Mouse (Mus musculus) Muller cell, postnatal 12 days (primary cell): ENCODE results near the gene Atp2c1.

Source experiments
- DNase-seq: peaks from one replicate; pipeline ENCODE4 v3.0.0-alpha.2; 2015; ENCODE audit errors: inconsistent ontology term

Gene Atp2c1

DNA sequence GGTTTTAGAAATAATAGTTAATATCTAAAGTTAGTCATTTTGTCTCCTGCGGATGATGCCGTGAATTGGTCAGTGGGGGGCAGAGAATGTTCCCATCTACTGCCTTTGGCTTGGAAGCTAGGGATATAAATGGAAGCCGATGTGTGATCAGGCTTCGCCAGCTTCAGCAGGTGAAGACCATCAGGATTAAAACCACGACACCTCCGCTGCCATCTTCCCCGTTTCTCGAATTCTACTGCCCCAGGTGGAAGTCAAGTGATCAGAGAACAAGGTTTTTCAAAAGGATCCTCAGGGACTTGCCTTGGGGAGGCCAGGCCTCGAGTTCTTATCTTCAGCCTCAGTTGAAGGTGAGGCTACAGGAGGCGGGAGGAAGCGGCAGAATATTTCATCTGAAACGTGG is at the start of gene Atp2c1:
Atp2c1 (minus strand) TSS at position 101 of the 400 bp plus-strand sequence.
- DNase-seq: no peak

- DNase-seq: no peak
Measured at GRCm38 (mm10) chr9:105557452-105557851, 30.3 kb upstream of the Atp2c1 start.

DNA sequence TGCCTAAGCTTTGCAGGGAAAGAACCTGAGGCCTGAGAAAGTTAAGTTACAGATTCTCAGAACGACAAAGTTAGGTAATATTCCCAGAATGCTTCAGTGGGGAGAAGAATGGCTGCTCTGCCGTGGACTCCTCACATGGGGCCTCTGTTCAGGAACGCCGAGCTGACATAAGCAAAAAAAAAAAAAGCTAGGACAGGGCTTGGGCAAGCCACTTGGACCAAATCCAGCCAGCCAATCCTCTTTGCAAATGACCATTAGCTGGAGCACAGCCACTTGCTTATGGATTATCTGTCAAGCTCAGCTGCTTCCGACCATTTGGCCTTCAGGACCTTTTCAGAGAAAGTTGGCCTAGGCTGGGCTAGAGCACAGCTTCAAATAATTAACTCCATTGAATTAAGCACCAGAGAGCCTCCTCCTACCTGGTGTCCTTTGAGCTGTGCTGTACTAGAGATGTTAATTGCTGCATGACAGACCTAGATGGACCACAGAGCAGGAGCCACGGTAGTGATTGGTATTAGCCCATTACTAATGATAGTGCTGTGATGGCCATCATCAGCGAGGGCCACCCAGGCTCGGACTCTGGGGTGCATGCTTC is 29.1 kb upstream of the Atp2c1 start:
- DNase-seq: no peak

DNA sequence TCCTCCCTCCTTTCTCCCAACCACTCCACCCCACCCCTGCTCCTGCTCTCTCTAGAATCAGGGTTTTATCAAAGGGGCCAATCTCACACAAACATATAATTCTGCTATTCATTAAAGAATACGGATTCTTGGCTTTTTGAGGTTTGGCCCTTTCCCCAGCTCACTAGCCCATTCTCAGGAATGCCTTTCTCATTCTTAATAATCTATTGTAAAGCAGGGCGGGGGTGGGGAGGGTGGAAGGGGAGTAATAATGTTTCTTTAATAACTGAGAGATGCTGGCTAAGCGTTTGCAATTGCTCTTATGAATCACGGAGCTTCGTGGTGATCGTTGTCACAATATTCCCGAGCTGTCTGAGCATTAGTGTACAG is 27.3 kb upstream of the Atp2c1 start:
- peak; percentile 71 for DNase-seq

DNA sequence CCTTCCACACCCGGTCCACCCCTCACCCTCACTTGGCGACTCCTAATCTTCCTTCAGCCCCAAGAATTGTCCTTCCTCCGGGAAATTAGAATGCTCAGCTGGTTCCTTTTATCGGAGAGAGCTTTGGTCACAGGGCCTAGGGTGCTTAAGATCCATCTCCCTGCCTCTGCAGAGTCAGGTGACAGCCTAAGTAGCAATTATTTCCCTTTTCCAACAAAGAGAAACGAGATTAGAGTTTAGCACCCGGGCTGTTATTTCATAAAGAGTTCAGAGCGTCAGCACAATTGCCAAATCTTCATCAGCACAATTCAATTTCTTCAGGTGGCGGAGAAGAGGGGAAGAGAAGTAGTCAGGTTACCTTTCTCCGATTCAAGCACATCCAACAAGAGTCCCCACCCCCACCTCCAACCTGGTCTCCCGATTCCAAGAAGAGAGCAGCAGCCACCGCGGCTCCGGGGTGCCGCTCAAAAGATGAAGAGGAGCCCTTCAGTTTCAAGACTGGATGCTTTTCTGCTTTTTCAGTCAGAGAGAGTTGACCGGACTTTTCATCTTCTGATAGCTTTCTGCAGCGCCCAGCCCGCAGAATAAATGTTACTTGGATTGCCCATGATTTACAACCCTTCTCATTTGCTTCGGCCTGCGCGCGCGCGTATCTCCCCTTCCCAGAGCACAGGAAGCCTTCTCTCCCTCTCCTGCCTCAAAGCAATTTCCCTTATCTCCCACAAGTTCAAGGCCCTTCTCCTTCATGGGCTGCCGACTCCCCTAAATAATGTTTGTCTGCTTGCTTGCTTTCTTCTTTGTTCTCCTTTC is 26.7 kb upstream of the Atp2c1 start:
- no peak for DNase-seq

DNA sequence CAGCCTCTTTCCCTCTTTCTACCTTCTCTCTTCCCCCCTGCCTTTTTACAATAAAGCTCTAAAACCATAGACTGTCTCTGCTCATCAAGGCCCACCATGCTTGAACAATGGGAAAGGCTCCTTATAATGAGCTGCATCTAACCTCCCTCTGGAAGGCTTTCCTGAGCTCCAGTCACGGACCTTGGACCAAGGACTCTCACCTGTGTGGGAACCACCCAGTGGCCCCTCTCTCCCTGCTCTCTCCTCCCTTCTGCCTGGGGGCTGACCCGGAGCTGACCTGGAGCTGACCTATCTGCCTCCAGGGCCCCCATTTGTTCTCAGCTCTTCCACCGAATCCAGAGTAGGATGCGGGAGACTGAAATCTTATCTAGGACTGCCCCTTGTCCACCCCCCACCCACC is 24.3 kb upstream of the Atp2c1 start:
- DNase-seq: no peak

DNA sequence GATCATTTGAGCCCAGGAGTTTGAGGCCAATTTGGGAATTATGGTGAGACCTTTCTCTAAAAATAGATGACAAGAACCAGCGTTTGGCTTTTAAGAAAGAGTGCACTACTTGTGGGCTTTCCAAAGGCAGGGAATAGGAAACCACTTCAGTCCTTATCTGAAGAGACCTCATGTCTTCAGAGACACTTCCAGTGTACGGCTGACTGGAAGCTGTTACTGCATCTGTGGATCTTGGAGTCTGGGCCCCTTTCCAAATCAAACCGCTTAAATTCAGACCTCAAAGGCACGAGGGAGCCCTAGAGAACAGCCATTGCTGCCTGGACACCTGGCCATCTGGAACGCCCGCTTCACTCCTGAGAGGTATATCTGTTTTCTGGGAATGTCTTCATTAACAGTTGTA is 22.0 kb upstream of the Atp2c1 start:
- DNase-seq: no peak

DNA sequence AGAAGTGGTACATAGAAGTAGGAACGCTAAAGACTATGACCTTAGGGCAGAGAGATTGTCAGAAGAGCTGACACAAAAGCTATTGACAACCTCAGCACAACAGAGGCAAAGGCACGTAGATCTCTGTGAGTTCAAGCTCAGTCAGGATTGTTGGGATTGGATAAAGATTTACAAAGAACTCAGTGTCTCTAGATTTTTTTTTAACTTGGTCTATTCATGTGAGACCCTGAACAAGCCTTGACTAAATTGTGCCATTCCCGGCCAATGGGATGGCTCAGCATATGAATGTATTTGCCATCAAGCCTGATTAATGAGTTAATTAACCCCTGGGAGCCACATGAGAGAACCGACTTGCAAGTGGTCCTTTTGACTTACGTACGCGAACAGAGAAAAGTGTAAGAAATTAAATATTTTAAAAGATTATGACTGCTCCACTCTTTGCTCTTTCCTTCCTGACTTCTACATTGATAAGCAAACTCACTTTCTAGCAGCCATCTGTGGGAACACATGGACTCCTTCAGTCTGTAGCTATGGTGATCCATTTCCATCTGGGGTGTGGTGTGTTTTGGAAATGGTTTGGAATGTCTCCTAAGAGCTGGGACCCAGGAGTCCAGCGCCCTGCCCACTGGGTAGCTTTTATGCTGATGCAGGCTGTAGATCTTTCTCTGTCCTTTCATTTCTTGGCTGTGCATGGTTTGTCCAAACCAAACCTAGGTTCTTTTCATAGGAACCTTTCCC is 17.1 kb upstream of the Atp2c1 start:
- DNase-seq: no peak

GRCm38 (mm10) chr9:105537473-105537872 is 10.4 kb upstream of the Atp2c1 start:
- no peak for DNase-seq

DNA sequence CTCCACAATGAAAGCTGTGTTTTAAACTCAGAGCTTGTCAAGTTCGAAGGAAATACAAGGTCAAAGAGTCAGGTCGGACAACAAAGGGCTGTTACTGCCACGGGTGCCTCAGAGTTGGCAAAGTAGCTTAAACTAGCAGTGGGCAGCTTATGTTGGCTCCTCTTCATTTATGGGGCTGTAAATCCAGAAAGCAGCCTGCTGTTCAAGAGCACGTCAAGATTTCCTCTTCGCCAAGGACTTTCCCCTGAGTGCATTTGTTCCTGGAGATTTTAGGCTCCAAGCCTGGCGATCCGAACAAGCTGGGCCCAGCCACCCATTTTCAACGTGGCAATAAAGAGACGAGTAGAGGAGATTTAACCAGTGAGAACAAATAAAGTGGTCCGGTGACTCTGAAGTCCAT is 9.8 kb upstream of the Atp2c1 start:
- DNase-seq: no peak

DNA sequence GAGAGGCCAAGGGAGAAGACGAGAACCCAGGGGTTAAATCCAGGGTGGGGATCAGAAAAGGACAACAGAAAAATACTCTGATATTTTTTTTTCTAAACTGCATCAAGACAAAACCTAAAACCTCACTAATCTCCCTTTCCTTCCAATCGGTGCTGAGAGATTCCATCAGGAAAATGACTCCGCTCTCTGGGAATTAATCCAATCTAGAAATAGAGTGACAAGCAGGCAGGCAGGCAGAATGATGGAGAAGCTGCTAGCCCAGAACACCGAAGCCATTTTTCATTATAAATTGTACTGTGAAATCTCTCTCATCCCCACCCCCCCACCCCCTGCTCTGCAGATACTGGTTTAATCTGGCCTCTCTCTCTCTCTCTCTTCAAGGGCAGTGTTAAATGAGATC is 1.8 kb downstream of the Atp2c1 start:
- DNase-seq: no peak

- DNase-seq: no peak
Measured at GRCm38 (mm10) chr9:105523038-105523437, 4.1 kb downstream of the Atp2c1 start.

GRCm38 (mm10) chr9:105522063-105522462 is 5.1 kb downstream of the Atp2c1 start:
- DNase-seq: no peak

- no peak for DNase-seq
Measured at GRCm38 (mm10) chr9:105520776-105521552, 6.2 kb downstream of the Atp2c1 start.

DNA sequence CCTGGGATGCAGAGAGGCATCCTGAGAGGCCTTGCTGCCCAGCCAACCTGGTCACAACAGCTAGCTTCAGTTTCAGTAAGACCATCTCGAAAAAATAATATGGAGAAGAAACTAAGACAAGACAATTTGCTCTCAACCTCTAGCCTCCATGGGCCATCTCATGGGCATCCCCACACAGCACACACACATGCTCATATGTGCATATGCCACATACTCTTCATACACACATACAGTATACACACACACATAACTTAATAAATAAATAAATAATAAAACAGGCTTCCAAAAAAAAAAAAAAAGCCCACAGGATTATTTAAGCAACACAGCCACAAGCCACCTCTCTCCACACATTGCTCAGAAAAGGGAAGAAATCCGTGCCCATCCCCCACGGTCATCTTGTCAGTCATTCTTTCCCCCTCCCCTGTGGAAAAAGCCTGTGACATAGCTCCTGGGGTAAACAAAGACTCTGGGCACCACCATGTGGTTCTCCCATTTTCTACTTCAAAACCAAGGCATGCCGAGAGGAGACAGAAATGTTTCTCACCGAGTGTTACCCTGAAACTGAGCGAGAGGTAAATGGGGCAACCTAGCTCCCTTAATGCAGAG is 7.7 kb downstream of the Atp2c1 start:
- DNase-seq: peak; percentile 8

DNA sequence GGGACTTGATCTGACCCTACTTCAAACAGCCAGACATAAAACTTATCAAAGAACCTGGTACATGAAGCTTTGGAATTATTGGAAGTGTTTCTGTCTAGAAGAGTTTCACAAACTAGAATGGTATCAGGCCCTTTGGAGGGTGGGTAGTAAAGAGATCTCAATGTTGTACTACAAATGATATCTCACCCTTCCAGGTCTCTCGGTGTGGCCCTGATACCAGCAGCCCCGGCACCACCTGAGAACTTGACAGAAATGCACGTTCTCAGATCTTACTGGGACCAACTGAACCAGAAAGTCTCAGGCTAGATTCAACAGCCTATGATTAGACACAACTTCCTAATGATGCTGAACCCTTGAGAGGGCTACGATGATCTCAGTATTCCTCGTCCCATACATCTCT is 23.4 kb downstream of the Atp2c1 start:
- no peak for DNase-seq

DNA sequence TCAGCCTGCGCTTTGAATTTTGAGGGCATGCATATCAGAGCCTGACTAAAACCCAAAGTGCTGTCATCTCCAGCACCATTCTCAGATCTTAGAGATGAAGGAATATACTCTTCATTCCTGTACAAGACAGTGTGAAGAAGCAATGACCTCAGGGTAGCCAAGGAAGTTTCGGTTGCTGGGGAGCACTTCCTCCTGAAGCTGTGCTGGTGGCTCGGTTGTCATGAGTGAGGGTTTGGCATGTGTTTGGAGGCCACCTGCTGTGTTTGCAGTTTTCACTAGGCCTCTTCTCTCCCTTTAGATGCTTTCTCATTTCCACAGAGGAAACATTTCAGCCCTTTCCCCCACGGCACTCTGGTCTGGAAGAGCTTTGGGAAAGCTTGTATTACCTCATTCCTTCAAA is 24.7 kb downstream of the Atp2c1 start:
- no peak for DNase-seq

- DNase-seq: peak; percentile 47
Measured at GRCm38 (mm10) chr9:105495316-105496174, 31.6 kb downstream of the Atp2c1 start.

GRCm38 (mm10) chr9:105494553-105495315 is 32.4 kb downstream of the Atp2c1 start:
- DNase-seq: peak; percentile 98

GRCm38 (mm10) chr9:105492744-105493143 is 34.4 kb downstream of the Atp2c1 start:
- DNase-seq: peak; percentile 2
